Mouse (Mus musculus): ENCODE measurements at regions not wholly inside any gene's neighbourhood (a gene's known extent, or its start where the extent isn't known, plus 50 kb on each side); places are given as distances from the start of the nearest gene placed in this dataset.

GRCm38 (mm10) chr10:66472038-66472437 is 623.9 kb upstream of the Jmjd1c start:
- no peak for TF ChIP-seq POLR2A (IDR thresholded peaks at IDR 0.05; ENCODE audit: control insufficient read depth, extremely low read depth, insufficient read depth, low read length, poor library complexity)
- TF ChIP-seq CTCF (IDR thresholded peaks at IDR 0.05; ENCODE audit: borderline replicate concordance, control insufficient read depth, extremely low read depth, insufficient read depth, low read length, poor library complexity) = no peak
